Mouse (Mus musculus) stomach, postnatal 0 days (tissue): ENCODE results near the gene 4931409K22Rik. TPM values are rescaled to one million over a fixed set of nuclear protein-coding genes. Genes with fewer than 3 reads are reported as not detected.

ENCODE experiments used
- ATAC-seq: fragments of 200-750 bp; cut with Nextera tagmentation; 2 replicates; pipeline ENCODE4 v1.8.0; 2017; ENCODE audit not compliant: low FRiP score, low TSS enrichment
- DNase-seq: peaks from one replicate; pipeline ENCODE4 v3.0.0-alpha.2; 2016; ENCODE audit warnings: low spot score
- H3K27ac ChIP-seq: fragments of 300-500 bp; sonication (generic); replicated peaks from 2 replicates; pipeline ENCODE4 v1.5.1; 2014; ENCODE audit warnings: mild to moderate bottlenecking, control low read depth
- H3K27me3 ChIP-seq: fragments of 300-500 bp; sonication (generic); 2 replicates; pipeline ENCODE4 v1.6.1; 2014; ENCODE audit warnings: low read length; ENCODE audit not compliant: control insufficient read depth, insufficient read depth
- H3K36me3 ChIP-seq: fragments of 300-500 bp; sonication (generic); 2 replicates; pipeline ENCODE4 v1.6.1; 2014; ENCODE audit warnings: low read length, mixed read lengths; ENCODE audit not compliant: control insufficient read depth, insufficient read depth
- H3K4me1 ChIP-seq: fragments of 300-500 bp; sonication (generic); replicated peaks from 2 replicates; pipeline ENCODE4 v1.6.1; 2014; ENCODE audit warnings: antibody characterized with exemption; ENCODE audit not compliant: control insufficient read depth, insufficient read depth
- H3K4me2 ChIP-seq: fragments of 300-500 bp; sonication (generic); replicated peaks from 2 replicates; pipeline ENCODE4 v1.6.1; 2014; ENCODE audit warnings: low read depth, mild to moderate bottlenecking, control low read depth, moderate library complexity
- H3K4me3 ChIP-seq: fragments of 300-500 bp; sonication (generic); 2 replicates; pipeline ENCODE4 v1.5.1; 2014; ENCODE audit warnings: low read depth, low read length, control low read depth
- H3K9ac ChIP-seq: fragments of 300-500 bp; sonication (generic); 2 replicates; pipeline ENCODE4 v1.6.1; 2014; ENCODE audit warnings: mild to moderate bottlenecking, low read length, control low read depth, mixed read lengths
- H3K9me3 ChIP-seq: fragments of 300-500 bp; sonication (generic); 2 replicates; pipeline ENCODE4 v1.6.1; 2016; ENCODE audit warnings: low read length; ENCODE audit not compliant: control insufficient read depth
- CTCF ChIP-seq: IDR thresholded peaks from 2 replicates; pipeline ENCODE4 v1.5.1; 2016; ENCODE audit warnings: antibody characterized with exemption, low read depth, mild to moderate bottlenecking, moderate library complexity
- EP300 ChIP-seq: optimal IDR thresholded peaks from 2 replicates; pipeline ENCODE3; 2016; ENCODE audit warnings: antibody characterized with exemption
- WGBS: fragments of 180-500 bp; shearing (Covaris S2); extraction: QIAGEN DNeasy Blood & Tissue Kit; methylation state at CpG from one replicate; pipeline ENCODE4 v1.1.7; 2014; 5-methylcytosine and 5-hydroxymethylcytosine counted together
- polyA plus RNA-seq: library from polyadenylated mRNA; unstranded; fragments of >200 nt; fragmentation: Nextera tagmentation; extraction: Ambion mirVana; gene quantifications from 2 replicates; pipeline ENCODE4 v1.2.1, GENCODE M21; 2015

Gene 4931409K22Rik
- polyA plus RNA-seq, 1 experiment from 2014 or later: not detected

DNA sequence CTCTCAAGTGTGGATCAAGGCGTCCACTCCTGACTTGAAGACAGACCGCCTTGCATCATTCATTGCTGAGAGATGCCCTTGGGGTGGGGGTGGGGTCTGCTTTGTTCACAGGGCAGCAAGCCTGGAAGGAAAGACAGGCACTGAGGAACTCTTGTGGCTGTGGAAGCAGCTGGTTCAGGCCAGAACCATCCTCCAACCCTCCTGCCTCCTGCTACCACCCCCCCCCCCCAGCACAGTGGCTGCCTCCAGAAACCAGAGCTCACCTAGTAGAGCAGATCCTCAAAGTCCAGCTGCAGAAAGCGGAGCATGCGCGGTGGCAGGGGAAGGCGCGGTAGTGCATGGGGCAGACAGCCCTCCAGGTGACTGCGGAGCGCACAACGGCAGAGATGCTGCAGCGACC lies 23.2 kb downstream of the 4931409K22Rik start:
- no peak for TF ChIP-seq EP300
- TF ChIP-seq CTCF: no peak

GRCm38 (mm10) chr5:24530042-24530689 lies 26.4 kb downstream of the 4931409K22Rik start:
- Histone ChIP-seq H3K36me3 (no peaks in the 10 kb centered on the region), H3K9ac (no peak overlapping the region), H3K27me3 (peaks cover 20% of the 10 kb centered on the region; the same call in 1 of the 2 replicates), H3K27ac (no peak overlapping the region), H3K4me1 (no peaks in the 10 kb centered on the region; the same call in 1 of the 2 replicates), H3K4me3 (no peak overlapping the region), H3K4me2 (no peak overlapping the region), H3K9me3 (no peaks in the 10 kb centered on the region)
- DNase-seq (peak; percentile 91), ATAC-seq (peak; percentile 85)
- 19% methylated on average over 24 of the region's 24 CpGs for WGBS
- TF ChIP-seq EP300: no peak
- TF ChIP-seq CTCF: peak; percentile 100

More for the DNA sequence above, 23.2 kb downstream of the 4931409K22Rik start:
- H3K9me3 ChIP-seq: no peaks in the 10 kb centered on the region
- peaks cover 3% of the 10 kb centered on the region; the same call in 1 of the 2 replicates for H3K27me3 ChIP-seq
- no peak overlapping the region for H3K4me3 ChIP-seq
- H3K27ac ChIP-seq: no peak overlapping the region
- ATAC-seq (no peak), DNase-seq (no peak)
- no peaks in the 10 kb centered on the region for H3K36me3 ChIP-seq
- whole genome bisulfite sequencing: 56% methylated on average over 11 of the region's 11 CpGs
- no peaks in the 10 kb centered on the region for H3K4me1 ChIP-seq
- no peak overlapping the region for H3K9ac ChIP-seq
- H3K4me2 ChIP-seq: no peak overlapping the region

GRCm38 (mm10) chr5:24527780-24528179 lies 28.8 kb downstream of the 4931409K22Rik start:
- Histone ChIP-seq H3K9me3 (no peaks in the 10 kb centered on the region), H3K9ac (no peak overlapping the region), H3K27me3 (peaks cover 25% of the 10 kb centered on the region; the same call in 1 of the 2 replicates), H3K4me1 (no peaks in the 10 kb centered on the region; the same call in 1 of the 2 replicates), H3K36me3 (no peaks in the 10 kb centered on the region), H3K27ac (no peak overlapping the region), H3K4me3 (no peak overlapping the region), H3K4me2 (no peak overlapping the region)
- no peak for DNase-seq
- WGBS: 16% methylated on average over 6 of the region's 6 CpGs
- no peak for ATAC-seq
- TF ChIP-seq EP300 (no peak), CTCF (no peak)

- ATAC-seq (peak; percentile 54), DNase-seq (peak; percentile 60)
- WGBS: 2% methylated on average over 34 of the region's 49 CpGs
- H3K4me2 ChIP-seq: peak within 1 kb of the TSS; percentile 62
- H3K9ac ChIP-seq: no peak within 1 kb of the TSS
- TF ChIP-seq EP300 (no peak), CTCF (peak; percentile 22; the same call in 1 of the 2 replicates)
- H3K4me1 ChIP-seq: no peaks in the 10 kb centered on the region; the same call in 1 of the 2 replicates
- H3K36me3 ChIP-seq: no peaks in the 10 kb centered on the region
- H3K9me3 ChIP-seq: no peaks in the 10 kb centered on the region
- peak within 1 kb of the TSS; percentile 40 for H3K4me3 ChIP-seq
- peaks cover 28% of the 10 kb centered on the region; the same call in 1 of the 2 replicates for H3K27me3 ChIP-seq
- no peak within 1 kb of the TSS for H3K27ac ChIP-seq
Observed at GRCm38 (mm10) chr5:24526889-24527230, 29.7 kb downstream of the 4931409K22Rik start, which contains the start of gene Gbx1. Gene Gbx1, minus strand, starts transcription at chr5:24527202.

GRCm38 (mm10) chr5:24526190-24526888 lies 30.3 kb downstream of the 4931409K22Rik start:
- H3K4me3 ChIP-seq: peak overlapping the region; percentile 40
- ATAC-seq (peak; percentile 24; the same call in 1 of the 2 replicates), DNase-seq (no peak)
- H3K27me3 ChIP-seq: peaks cover 28% of the 10 kb centered on the region; the same call in 1 of the 2 replicates
- no peaks in the 10 kb centered on the region for H3K9me3 ChIP-seq
- no peaks in the 10 kb centered on the region for H3K36me3 ChIP-seq
- no peak for TF ChIP-seq CTCF
- no peak overlapping the region for H3K9ac ChIP-seq
- no peak overlapping the region for H3K27ac ChIP-seq
- H3K4me1 ChIP-seq: no peaks in the 10 kb centered on the region; the same call in 1 of the 2 replicates
- WGBS: under 1% methylated on average over 22 of the region's 109 CpGs
- H3K4me2 ChIP-seq: peak overlapping the region; percentile 62
